In genomic region chr19:41660294-41660998, GRCm38 (mm10) we compare ENCODE assay signal across 14 mouse cellular contexts.
DNase-seq lines count a peak whose midpoint lies in the region; ATAC-seq lines count a peak whose summit lies in the region.
"Had no signal": no experiment of that assay in that cellular context is flagged by ENCODE, and none has a peak within 500 bp of the region (broad histone marks: within the 10 kb centered on the region; RNA-seq: fewer than 3 reads in every experiment).

No protein-coding gene starts in this region.

- H3K4me1 ChIP-seq in midbrain, embryonic 16.5 days (ENCODE audit: control insufficient read depth, insufficient read depth, low read length): peaks cover 60% of the 10 kb centered on the region
- H3K4me1 ChIP-seq in midbrain, embryonic 13.5 days (replicated peaks): peaks cover 89% of the 10 kb centered on the region

- H3K4me3 ChIP-seq in midbrain, embryonic 16.5 days (ENCODE audit: low read depth, low read length): no peak overlapping the region
- no peak overlapping the region for H3K4me3 ChIP-seq in midbrain, embryonic 13.5 days (replicated peaks)
- H3K4me3 ChIP-seq: embryonic facial prominence, embryonic 12.5 days; neural tube, embryonic 12.5 days; stomach, embryonic 15.5 days had no signal

- no peak overlapping the region for H3K4me2 ChIP-seq in midbrain, embryonic 16.5 days (ENCODE audit: low read length)
- H3K4me2 ChIP-seq in midbrain, embryonic 13.5 days (replicated peaks): no peak overlapping the region
- H3K4me2 ChIP-seq: embryonic facial prominence, embryonic 12.5 days; liver, embryonic 11.5 days; midbrain, embryonic 11.5 days; neural tube, embryonic 12.5 days; stomach, embryonic 15.5 days had no signal

- WGBS in midbrain, embryonic 16.5 days: 61% methylated on average over 17 of the region's 17 CpGs
- WGBS in midbrain, embryonic 13.5 days: 72% methylated on average over 17 of the region's 17 CpGs

- H3K27ac ChIP-seq in midbrain, embryonic 16.5 days (ENCODE audit: low read length): peak overlapping the region; percentile 4; the same call in 1 of the 2 replicates
- no peak overlapping the region for H3K27ac ChIP-seq in midbrain, embryonic 13.5 days
- H3K27ac ChIP-seq: embryonic facial prominence, embryonic 12.5 days; neural tube, embryonic 12.5 days; stomach, embryonic 15.5 days had no signal

- no peaks in the 10 kb centered on the region for H3K27me3 ChIP-seq in midbrain, embryonic 16.5 days (ENCODE audit: control insufficient read depth, insufficient read depth, low read depth, low read length)
- H3K27me3 ChIP-seq in midbrain, embryonic 13.5 days: peaks cover 52% of the 10 kb centered on the region

- H3K36me3 ChIP-seq in midbrain, embryonic 16.5 days (ENCODE audit: control insufficient read depth, insufficient read depth, low read length): no peaks in the 10 kb centered on the region
- H3K36me3 ChIP-seq in midbrain, embryonic 13.5 days: no peaks in the 10 kb centered on the region
- H3K36me3 ChIP-seq: embryonic facial prominence, embryonic 12.5 days; neural tube, embryonic 12.5 days; stomach, embryonic 15.5 days had no signal

- H3K9me3 ChIP-seq in midbrain, embryonic 16.5 days (replicated peaks; ENCODE audit: control insufficient read depth, low read length, poor library complexity, severe bottlenecking): no peaks in the 10 kb centered on the region
- H3K9me3 ChIP-seq in midbrain, embryonic 13.5 days: no peaks in the 10 kb centered on the region
- H3K9me3 ChIP-seq: embryonic facial prominence, embryonic 12.5 days; neural tube, embryonic 12.5 days; stomach, embryonic 15.5 days had no signal

- H3K9ac ChIP-seq in midbrain, embryonic 16.5 days (ENCODE audit: low read depth, low read length): no peak overlapping the region
- H3K9ac ChIP-seq in midbrain, embryonic 13.5 days (replicated peaks): no peak overlapping the region
- H3K9ac ChIP-seq: embryonic facial prominence, embryonic 12.5 days; neural tube, embryonic 12.5 days; stomach, embryonic 15.5 days had no signal

- ATAC-seq in frontal cortex, adult (ENCODE audit: low TSS enrichment): peak; percentile 81
- ATAC-seq in midbrain, embryonic 16.5 days: no peak
- ATAC-seq in midbrain, embryonic 13.5 days: no peak

- no peak for DNase-seq in frontal cortex, postnatal 14 days (ENCODE audit: low spot score in 2 of 2)
- DNase-seq in layer of hippocampus, postnatal 10 days (ENCODE audit: low spot score in 2 of 2): peak; percentile 46 to 61
- peak; percentile 27 for DNase-seq in skeletal muscle tissue, adult 2 months (ENCODE audit: low read depth, low spot score)
- no peak for DNase-seq in adrenal gland, adult 2 months
- no peak for DNase-seq in kidney, postnatal 25 days
- DNase-seq: kidney, adult 9 months had no signal

Comparison
In these comparisons a context has a peak if more than half of its experiments do, and no peak if none do; other contexts are left out.
1. DNase-seq: peak in layer of hippocampus, postnatal 10 days (2 of 2) and skeletal muscle tissue, adult 2 months (single experiment); none in frontal cortex, postnatal 14 days (0 of 2), adrenal gland, adult 2 months (single experiment) and kidney, postnatal 25 days (0 of 2).